ENCODE assay signal across 9 mouse cellular contexts in the genomic region with DNA sequence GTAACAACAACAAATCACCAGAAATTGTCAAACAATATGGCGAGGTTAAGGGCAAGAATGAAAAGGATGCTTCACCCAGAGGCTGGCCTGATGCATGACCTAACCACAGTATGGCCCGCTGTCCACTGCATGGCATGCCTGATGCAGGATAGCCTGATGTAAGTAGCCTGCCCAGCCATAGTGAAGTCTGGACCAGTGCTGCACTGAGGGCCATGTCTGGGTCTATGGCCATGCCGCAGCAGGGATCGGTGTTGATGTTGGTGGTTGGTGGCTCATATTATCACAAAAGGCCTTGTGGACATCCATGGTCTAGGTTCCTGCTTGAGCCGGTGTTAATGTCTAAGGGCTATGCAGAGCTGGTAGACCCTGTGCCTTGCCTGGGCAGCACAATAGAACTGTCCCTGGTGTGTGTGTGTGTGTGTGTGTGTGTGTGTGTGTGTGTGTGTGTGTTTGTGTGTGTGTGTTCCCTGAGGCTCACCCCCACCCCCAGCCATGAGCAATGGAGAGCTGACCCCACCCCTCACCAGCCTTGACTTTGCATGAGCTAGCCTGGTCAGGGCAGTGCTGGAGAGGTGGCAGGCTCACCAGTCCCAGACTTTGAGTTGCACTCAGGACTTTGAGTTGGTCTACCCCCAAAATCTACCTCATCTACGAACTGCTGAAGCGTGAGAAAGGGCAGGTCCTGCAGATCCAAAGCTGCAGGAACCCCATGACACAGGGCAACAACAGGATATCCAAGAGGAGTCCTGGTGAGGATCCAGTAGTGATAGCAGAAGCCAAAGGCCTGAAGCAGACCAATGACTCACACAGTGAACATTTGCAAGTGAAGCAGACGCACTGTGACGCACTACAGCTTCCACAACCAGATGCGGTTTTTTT. TPM values are rescaled to one million over a fixed set of nuclear protein-coding genes. Genes with fewer than 3 reads are reported as not detected.
DNase-seq lines count a peak whose midpoint lies in the region; ATAC-seq and TF ChIP-seq lines count a peak whose summit lies in the region.
"Had no signal": no experiment of that assay in that cellular context is flagged by ENCODE, and none has a peak within 500 bp of the region (broad histone marks: within the 10 kb centered on the region; RNA-seq: fewer than 3 reads in every experiment).

No protein-coding gene starts in this region.

- no peak overlapping the region for H3K4me2 ChIP-seq in kidney, embryonic 15.5 days
- H3K4me2 ChIP-seq in heart, embryonic 12.5 days: peak overlapping the region; percentile 30; the same call in 1 of the 2 replicates
- H3K4me2 ChIP-seq in liver, postnatal 0 days (ENCODE audit: low read depth, low read length): no peak overlapping the region

- no peak for DNase-seq in kidney, adult 9 months
- DNase-seq in adipocyte (ENCODE audit: low spot score): peak; percentile 44
- DNase-seq in liver, postnatal 0 days: no peak
- no peak for DNase-seq in layer of hippocampus, adult 2 months (ENCODE audit: low spot score in 2 of 2)
- DNase-seq in spleen, postnatal 14 days (ENCODE audit: low spot score in 2 of 2): no peak
- no peak for DNase-seq in layer of hippocampus, adult 9-10 months (ENCODE audit: low spot score)

- no peaks in the 10 kb centered on the region for H3K9me3 ChIP-seq in kidney, embryonic 15.5 days (replicated peaks)
- H3K9me3 ChIP-seq in heart, embryonic 12.5 days (replicated peaks): no peaks in the 10 kb centered on the region
- H3K9me3 ChIP-seq in liver, postnatal 0 days (ENCODE audit: low read length): no peaks in the 10 kb centered on the region

- H3K27me3 ChIP-seq in kidney, embryonic 15.5 days: peaks cover 20% of the 10 kb centered on the region
- H3K27me3 ChIP-seq in heart, embryonic 12.5 days (replicated peaks): no peaks in the 10 kb centered on the region
- H3K27me3 ChIP-seq in liver, postnatal 0 days (ENCODE audit: insufficient read depth, low read length): no peaks in the 10 kb centered on the region

- H3K36me3 ChIP-seq in kidney, embryonic 15.5 days: no peaks in the 10 kb centered on the region
- H3K36me3 ChIP-seq in heart, embryonic 12.5 days: no peaks in the 10 kb centered on the region
- no peaks in the 10 kb centered on the region for H3K36me3 ChIP-seq in liver, postnatal 0 days (replicated peaks; ENCODE audit: insufficient read depth, low read length)

- no peak for TF ChIP-seq CTCF in liver, postnatal 0 days (IDR thresholded peaks at IDR 0.05; ENCODE audit: low read depth)
- no peak for TF ChIP-seq CTCF in layer of hippocampus, adult 2 months (conservative IDR thresholded peaks at IDR 0.05)

- peaks cover 6% of the 10 kb centered on the region for H3K4me1 ChIP-seq in kidney, embryonic 15.5 days
- H3K4me1 ChIP-seq in heart, embryonic 12.5 days (replicated peaks): peaks cover 5% of the 10 kb centered on the region; the same call in 1 of the 2 replicates
- H3K4me1 ChIP-seq in liver, postnatal 0 days (ENCODE audit: insufficient read depth): no peaks in the 10 kb centered on the region

- no peak overlapping the region for H3K9ac ChIP-seq in kidney, embryonic 15.5 days
- H3K9ac ChIP-seq in heart, embryonic 12.5 days: no peak overlapping the region
- no peak overlapping the region for H3K9ac ChIP-seq in liver, postnatal 0 days (replicated peaks)

- H3K4me3 ChIP-seq in kidney, embryonic 15.5 days (replicated peaks): no peak overlapping the region
- no peak overlapping the region for H3K4me3 ChIP-seq in heart, embryonic 12.5 days
- H3K4me3 ChIP-seq in liver, postnatal 0 days (ENCODE audit: low read depth, low read length): no peak overlapping the region
- no peak overlapping the region for H3K4me3 ChIP-seq in layer of hippocampus, adult 2 months

- H3K27ac ChIP-seq in kidney, embryonic 15.5 days: no peak overlapping the region
- H3K27ac ChIP-seq in heart, embryonic 12.5 days (ENCODE audit: poor library complexity, severe bottlenecking): no peak overlapping the region
- no peak overlapping the region for H3K27ac ChIP-seq in liver, postnatal 0 days (ENCODE audit: low read depth)
- no peak overlapping the region for H3K27ac ChIP-seq in layer of hippocampus, adult 2 months

- peak; percentile 16; the same call in 1 of the 2 replicates for ATAC-seq in kidney, embryonic 15.5 days (replicated peaks; ENCODE audit: low FRiP score)
- peak; percentile 68 for ATAC-seq in heart, embryonic 12.5 days (ENCODE audit: insufficient number of reproducible peaks, low FRiP score)
- ATAC-seq in liver, postnatal 0 days: 0 out of 2 replicates have a peak, but pooled peaks have one; percentile 34

- no peak for TF ChIP-seq EP300 in liver, postnatal 0 days (IDR thresholded peaks at IDR 0.05; ENCODE audit: low read depth)

- 81% methylated on average over 10 of the region's 10 CpGs for WGBS in kidney, embryonic 15.5 days
- 63% methylated on average over 10 of the region's 10 CpGs for WGBS in heart, embryonic 12.5 days
- 79% methylated on average over 10 of the region's 10 CpGs for WGBS in liver, postnatal 0 days (ENCODE audit: insufficient replicate concordance)

RNA-seq across cellular contexts. Expression of gene Cd2, which starts 7.0 kb away (rescaled TPM):
- not detected in 2 replicates for polyA plus RNA-seq in kidney, embryonic 15.5 days (2015; fragmentation: Nextera tagmentation; extraction: Ambion mirVana)
- polyA plus RNA-seq in heart, embryonic 12.5 days (2016; fragmentation: Nextera tagmentation; extraction: Ambion mirVana): not detected in 2 replicates
- polyA plus RNA-seq in liver, postnatal 0 days (2015; fragmentation: Nextera tagmentation; extraction: Ambion mirVana): 1.8 and 2.5 TPM in 2 replicates
- total RNA-seq in layer of hippocampus, adult 2 months (2021): not detected
- total RNA-seq: MEL had no signal

Comparison
In these comparisons a context has a peak if more than half of its experiments do, and no peak if none do; other contexts are left out.
1. ATAC-seq: peak in every context shown above with its lines; median percentile 68 in heart, embryonic 12.5 days; 34 in liver, postnatal 0 days; 16 in kidney, embryonic 15.5 days.